9 mouse cellular contexts compared by ENCODE assay signal in the genomic region with DNA sequence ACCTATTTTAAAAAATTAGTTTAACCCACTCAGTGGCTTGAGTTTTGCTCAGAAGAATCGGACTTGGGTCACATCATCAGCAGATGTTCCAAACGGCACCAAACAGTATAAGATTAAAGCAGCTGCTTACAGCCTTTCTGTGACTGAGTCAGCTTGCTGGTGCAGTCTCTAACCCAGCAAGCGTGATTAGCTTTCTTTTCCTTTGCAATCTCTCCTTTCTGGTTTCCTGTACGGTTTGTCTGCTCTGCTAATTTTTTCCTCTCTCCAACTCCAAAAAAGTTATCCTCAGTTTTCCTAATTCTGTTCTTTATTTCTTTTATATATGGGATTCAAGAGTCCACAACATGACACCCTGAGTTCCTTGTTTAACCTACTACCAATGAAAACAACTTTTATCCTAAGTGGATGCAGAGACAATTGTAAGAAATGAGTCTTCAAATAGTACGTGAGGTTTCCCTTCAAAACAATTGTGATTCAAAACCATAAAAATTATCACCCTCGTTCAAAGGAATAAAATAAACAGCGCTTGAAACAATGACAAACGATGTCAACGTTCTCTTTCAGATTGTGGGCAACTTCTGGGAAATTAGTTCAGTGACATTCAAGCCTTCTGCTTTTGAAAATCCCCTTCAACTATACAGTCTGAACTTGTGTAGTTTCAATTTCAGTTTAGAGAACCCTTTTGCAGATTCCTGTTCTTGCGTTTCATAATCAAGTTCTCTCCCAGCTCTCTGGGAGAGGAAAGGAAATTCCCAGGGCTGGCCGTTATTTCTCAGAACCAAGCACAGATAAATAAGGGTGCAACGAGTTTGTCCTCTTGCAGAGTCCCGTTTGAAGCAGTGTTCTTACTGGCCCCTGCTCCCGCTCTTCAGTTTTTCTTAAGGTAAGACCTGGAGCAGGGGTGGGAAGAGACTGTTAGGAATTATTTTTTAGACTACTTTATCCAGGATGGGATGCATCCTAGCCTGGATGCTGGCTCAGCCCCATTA. TPM values are rescaled to one million over a fixed set of nuclear protein-coding genes. Genes with fewer than 3 reads are reported as not detected.
A peak's percentile ranks its signal among the peaks of the same experiment; 100 is the strongest.
DNase-seq lines count a peak whose midpoint lies in the region; ATAC-seq and TF ChIP-seq lines count a peak whose summit lies in the region.
"Had no signal": no experiment of that assay in that cellular context is flagged by ENCODE, and none has a peak within 500 bp of the region (broad histone marks: within the 10 kb centered on the region; RNA-seq: fewer than 3 reads in every experiment).

No protein-coding gene starts in this region.

- H3K4me2 ChIP-seq in hindbrain, postnatal 0 days (ENCODE audit: low read depth, low read length): peak overlapping the region; percentile 34
- H3K4me2 ChIP-seq: limb, embryonic 15.5 days had no signal

- no peak overlapping the region for H3K4me3 ChIP-seq in hindbrain, postnatal 0 days (ENCODE audit: low read length)
- no peak overlapping the region for H3K4me3 ChIP-seq in hindbrain, embryonic 10.5 days
- peak overlapping the region; percentile 60 for H3K4me3 ChIP-seq in kidney, adult 2 months (ENCODE audit: insufficient read depth, low read depth, low read length)
- H3K4me3 ChIP-seq: limb, embryonic 15.5 days had no signal

- ATAC-seq in hindbrain, postnatal 0 days: no peak
- peak; percentile 38 for ATAC-seq in megakaryocyte, adult 5-6 weeks (ENCODE audit: poor library complexity, severe bottlenecking)

- no peak for DNase-seq in hindbrain, postnatal 0 days (ENCODE audit: low spot score)
- no peak for DNase-seq in hindbrain, embryonic 10.5 days (ENCODE audit: low spot score)
- peak; percentile 4 for DNase-seq in brain, embryonic 14.5 days (ENCODE audit: low read depth)
- peak; percentile 58 for DNase-seq in kidney, adult 2 months
- no peak for DNase-seq in right cerebral cortex, adult 18-20 months
- DNase-seq in cerebellum, adult 8-10 months: no peak
- no peak for DNase-seq in layer of hippocampus, postnatal 10 days (ENCODE audit: low spot score in 2 of 2)

- no peaks in the 10 kb centered on the region for H3K9me3 ChIP-seq in hindbrain, postnatal 0 days (ENCODE audit: low read length)
- no peaks in the 10 kb centered on the region for H3K9me3 ChIP-seq in hindbrain, embryonic 10.5 days
- H3K9me3 ChIP-seq: limb, embryonic 15.5 days had no signal

- H3K9ac ChIP-seq in hindbrain, postnatal 0 days (replicated peaks; ENCODE audit: low read length): no peak overlapping the region
- H3K9ac ChIP-seq: limb, embryonic 15.5 days had no signal

- WGBS in hindbrain, postnatal 0 days: 77% methylated on average over 14 of the region's 14 CpGs
- 81% methylated on average over 14 of the region's 14 CpGs for WGBS in hindbrain, embryonic 10.5 days
- 37% methylated on average over 14 of the region's 14 CpGs for WGBS in kidney, adult 2 months

- no peaks in the 10 kb centered on the region for H3K36me3 ChIP-seq in hindbrain, postnatal 0 days (ENCODE audit: insufficient read depth, low read length)
- H3K36me3 ChIP-seq in hindbrain, embryonic 10.5 days: no peaks in the 10 kb centered on the region
- no peaks in the 10 kb centered on the region for H3K36me3 ChIP-seq in kidney, adult 2 months (ENCODE audit: control insufficient read depth, insufficient read depth, low read length)
- H3K36me3 ChIP-seq: limb, embryonic 15.5 days had no signal

- H3K27me3 ChIP-seq in hindbrain, postnatal 0 days (ENCODE audit: insufficient read depth, low read length): no peaks in the 10 kb centered on the region
- H3K27me3 ChIP-seq in hindbrain, embryonic 10.5 days (ENCODE audit: insufficient read depth, poor library complexity, severe bottlenecking): no peaks in the 10 kb centered on the region
- H3K27me3 ChIP-seq in kidney, adult 2 months (replicated peaks; ENCODE audit: control insufficient read depth, insufficient read depth, low read length): no peaks in the 10 kb centered on the region
- H3K27me3 ChIP-seq: limb, embryonic 15.5 days had no signal

- no peak for TF ChIP-seq POLR2A in brain, embryonic 14.5 days (IDR thresholded peaks at IDR 0.05; ENCODE audit: borderline replicate concordance, extremely low read depth, insufficient read depth, insufficient read length, poor library complexity, severe bottlenecking)
- no peak for TF ChIP-seq POLR2A in kidney, adult 2 months (IDR thresholded peaks at IDR 0.05; ENCODE audit: low read depth, low read length)

- H3K27ac ChIP-seq in hindbrain, postnatal 0 days: no peak overlapping the region
- no peak overlapping the region for H3K27ac ChIP-seq in hindbrain, embryonic 10.5 days
- peak overlapping the region; percentile 87 for H3K27ac ChIP-seq in kidney, adult 2 months (ENCODE audit: insufficient read depth, low read depth, low read length)
- H3K27ac ChIP-seq: limb, embryonic 15.5 days had no signal

- no peak for TF ChIP-seq CTCF in hindbrain, postnatal 0 days (IDR thresholded peaks at IDR 0.05; ENCODE audit: low read depth)
- no peak for TF ChIP-seq CTCF in brain, embryonic 14.5 days (IDR thresholded peaks at IDR 0.05; ENCODE audit: borderline replicate concordance, extremely low read depth, insufficient read depth, insufficient read length)
- TF ChIP-seq CTCF in kidney, adult 2 months (conservative IDR thresholded peaks at IDR 0.05; ENCODE audit: insufficient read depth, insufficient read length, low read depth, low read length): no peak

- H3K4me1 ChIP-seq in hindbrain, postnatal 0 days (ENCODE audit: insufficient read depth, low read length): no peaks in the 10 kb centered on the region
- H3K4me1 ChIP-seq in hindbrain, embryonic 10.5 days (replicated peaks): no peaks in the 10 kb centered on the region
- no peaks in the 10 kb centered on the region; the same call in 1 of the 2 replicates for H3K4me1 ChIP-seq in kidney, adult 2 months (ENCODE audit: control insufficient read depth, insufficient read depth, low read length)
- H3K4me1 ChIP-seq: limb, embryonic 15.5 days had no signal

RNA-seq across cellular contexts. Expression of a gene that starts 2.6 kb away (rescaled TPM):
- total RNA-seq in hindbrain, postnatal 0 days (2014; rRNA removed): 0.37 and 0.97 TPM in 2 replicates
- 0.55 and 0.57 TPM in 2 replicates for polyA plus RNA-seq in hindbrain, postnatal 0 days (2015; fragmentation: Nextera tagmentation; extraction: Ambion mirVana)
- 0.07 TPM in 1 of 2 replicates, not detected in the other for polyA plus RNA-seq in hindbrain, embryonic 10.5 days (2016; fragmentation: Nextera tagmentation; extraction: Ambion mirVana)
- polyA plus RNA-seq in brain, embryonic 14.5 days (2012; rRNA removed): 0.10 and 0.11 TPM in 2 replicates
- 1.5 and 2.3 TPM in 2 replicates for polyA plus RNA-seq in kidney, adult 2 months (2012; rRNA removed)
- 2.9 and 3.6 TPM in 2 replicates for total RNA-seq in megakaryocyte, adult 5-6 weeks (2015)
- total RNA-seq in megakaryocyte, adult 5-6 weeks (2017): 4.9 and 5.0 TPM in 2 replicates
- 1 to 10 TPM; 1.7 to 1.9 TPM for total RNA-seq in layer of hippocampus, postnatal 10 days (2021)
- polyA plus RNA-seq: limb, embryonic 15.5 days had no signal

RNA-seq across cellular contexts. Expression of a gene that starts 33.7 kb away (rescaled TPM):
- total RNA-seq in hindbrain, postnatal 0 days (2014; rRNA removed): 1.9 and 2.8 TPM in 2 replicates
- polyA plus RNA-seq in hindbrain, postnatal 0 days (2015; fragmentation: Nextera tagmentation; extraction: Ambion mirVana): 3.5 and 3.8 TPM in 2 replicates
- polyA plus RNA-seq in hindbrain, embryonic 10.5 days (2016; fragmentation: Nextera tagmentation; extraction: Ambion mirVana): 1.00 and 1.3 TPM in 2 replicates
- polyA plus RNA-seq in brain, embryonic 14.5 days (2012; rRNA removed): 0.30 and 0.62 TPM in 2 replicates
- 2.8 and 3.6 TPM in 2 replicates for polyA plus RNA-seq in kidney, adult 2 months (2012; rRNA removed)
- total RNA-seq in megakaryocyte, adult 5-6 weeks (2015): 16.0 and 16.6 TPM in 2 replicates
- total RNA-seq in megakaryocyte, adult 5-6 weeks (2017): 17.8 and 18.4 TPM in 2 replicates
- total RNA-seq in layer of hippocampus, postnatal 10 days (2021): 1 to 10 TPM; 3.3 to 3.6 TPM

Comparison
In these comparisons a context has a peak if more than half of its experiments do, and no peak if none do; other contexts are left out.
1. DNase-seq: peak in brain, embryonic 14.5 days (single experiment) and kidney, adult 2 months (single experiment); none in hindbrain, postnatal 0 days (single experiment), hindbrain, embryonic 10.5 days (single experiment), right cerebral cortex, adult 18-20 months (single experiment), cerebellum, adult 8-10 months (single experiment) and layer of hippocampus, postnatal 10 days (0 of 2).